Mouse (Mus musculus): ENCODE data around the gene Fras1. TPM values are rescaled to one million over a fixed set of nuclear protein-coding genes. Genes with fewer than 3 reads are reported as not detected.

Gene Fras1
- polyA plus RNA-seq, 1 experiment from 2014 or later = 7.1 TPM

GRCm38 (mm10) chr5:96824769-96825327 lies 451.1 kb downstream of the Fras1 start:
- no peaks in the 10 kb centered on the region for H3K36me3 ChIP-seq
- no peaks in the 10 kb centered on the region for H3K27me3 ChIP-seq
- no peak overlapping the region for H3K4me3 ChIP-seq
- H3K4me2 ChIP-seq = no peak overlapping the region
- H3K4me1 ChIP-seq (replicated peaks) = no peaks in the 10 kb centered on the region
- no peak overlapping the region for H3K9ac ChIP-seq
- no peaks in the 10 kb centered on the region for H3K9me3 ChIP-seq
- WGBS = 90% methylated on average over 13 of the region's 13 CpGs
- no peak for ATAC-seq (ENCODE audit: low FRiP score, low read depth)
- H3K27ac ChIP-seq (replicated peaks) = no peak overlapping the region

- H3K36me3 ChIP-seq = no peaks in the 10 kb centered on the region
- no peak overlapping the region for H3K4me2 ChIP-seq
- 92% methylated on average over 1 of the region's 1 CpGs for WGBS
- ATAC-seq (ENCODE audit: low FRiP score, low read depth) = no peak
- no peak overlapping the region for H3K9ac ChIP-seq
- H3K9me3 ChIP-seq = no peaks in the 10 kb centered on the region
- no peaks in the 10 kb centered on the region for H3K27me3 ChIP-seq
- no peak overlapping the region for H3K27ac ChIP-seq (replicated peaks)
- no peak overlapping the region for H3K4me3 ChIP-seq
- no peaks in the 10 kb centered on the region for H3K4me1 ChIP-seq (replicated peaks)
Observed at GRCm38 (mm10) chr5:96827176-96827575, 453.4 kb downstream of the Fras1 start.

Other genes with a start within 250 kb of the Fras1 start
- 12.1 and 15.4 TPM in 2 replicates for gene Cnot6l, start 209.8 kb upstream of the Fras1 start, polyA plus RNA-seq (2015; fragmentation: Nextera tagmentation; extraction: Ambion mirVana)
- 14.6 and 16.8 TPM in 2 replicates for gene Mrpl1, start 164.5 kb upstream of the Fras1 start, polyA plus RNA-seq (2015; fragmentation: Nextera tagmentation; extraction: Ambion mirVana)

Measured in hindbrain, embryonic 15.5 days (tissue).